Mouse (Mus musculus) cerebellum, postnatal 36 days (tissue): Measurements from ENCODE around the gene Olfr613.
"Not testable (repeated sequence)": the region's sequence is repeated elsewhere in the genome, so short reads cannot be mapped to it uniquely, and the experiment has no call there.

ENCODE experiments used
- DNase-seq, 2 experiments: peaks; one replicate each; pipeline ENCODE4 v3.0.0; 2021 to 2022; ENCODE audit warnings: mixed read lengths in 2 of 2

Gene Olfr613

DNA sequence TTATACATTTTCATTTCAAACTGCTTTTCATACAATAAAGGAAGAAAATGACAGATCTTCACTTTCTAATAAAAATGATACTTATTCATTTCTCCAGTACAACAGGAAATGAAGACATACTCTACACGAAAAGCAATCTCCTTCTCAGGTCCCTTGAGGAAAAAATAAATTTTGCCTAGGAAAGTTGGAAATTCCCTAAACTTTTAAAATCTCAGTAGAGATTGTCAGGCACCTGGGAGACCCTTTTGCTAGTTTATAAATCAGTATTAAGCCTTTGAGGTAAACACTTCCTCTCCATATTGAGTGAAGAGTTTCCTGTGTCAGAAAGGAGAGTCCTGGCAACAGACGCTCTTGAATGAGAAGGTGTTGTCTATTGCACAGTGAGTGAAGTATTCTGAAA is at the start of gene Olfr613:
Gene Olfr613 (plus strand): TSS at position 301 of the 400 bp plus-strand sequence.
- DNase-seq, result no peak

DNA sequence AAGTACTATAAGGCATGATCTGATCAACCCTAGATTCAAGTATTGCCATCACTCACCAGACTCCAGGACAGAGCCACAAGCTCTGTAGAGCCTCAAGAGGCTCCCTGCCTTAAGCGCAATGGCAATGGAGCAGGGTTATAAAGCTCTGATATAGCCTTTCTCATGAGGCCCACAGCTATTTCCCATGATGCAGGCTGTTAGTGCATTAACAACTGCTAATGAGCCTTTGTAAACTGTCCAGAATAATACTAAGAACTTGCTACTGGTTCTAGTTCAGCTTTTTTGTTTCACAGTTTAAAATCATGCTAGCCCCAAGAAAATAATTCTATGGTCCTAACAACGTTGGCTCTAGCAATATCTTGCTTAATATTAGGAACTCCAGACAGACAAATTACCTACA is 35.9 kb upstream of the Olfr613 start, which contains the start of gene Olfr610:
Gene Olfr610 (minus strand): TSS at position 101 of the 400 bp plus-strand sequence.
- DNase-seq, result no peak

DNA sequence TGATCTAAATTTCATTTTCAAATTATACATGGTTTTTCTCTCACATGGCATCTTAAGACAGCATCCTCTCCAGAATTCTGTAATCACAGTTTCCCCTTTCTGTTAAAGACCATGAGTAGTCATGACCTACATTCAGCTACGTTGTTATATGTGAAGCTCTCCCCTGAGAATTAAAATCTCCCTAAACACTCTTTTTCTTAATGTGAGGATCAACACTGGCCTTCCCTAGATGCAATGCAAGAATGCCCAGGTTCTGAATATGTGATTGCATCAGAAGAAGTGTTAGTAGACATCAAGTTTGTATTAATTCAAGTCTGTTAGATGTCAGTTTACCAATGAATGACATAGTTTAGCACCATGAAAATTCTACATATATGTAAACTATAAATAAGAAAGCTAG is 27.1 kb upstream of the Olfr613 start, which contains the start of gene Olfr611:
Gene Olfr611 (minus strand): TSS at position 101 of the 400 bp plus-strand sequence.
- not testable (repeated sequence) for DNase-seq

DNA sequence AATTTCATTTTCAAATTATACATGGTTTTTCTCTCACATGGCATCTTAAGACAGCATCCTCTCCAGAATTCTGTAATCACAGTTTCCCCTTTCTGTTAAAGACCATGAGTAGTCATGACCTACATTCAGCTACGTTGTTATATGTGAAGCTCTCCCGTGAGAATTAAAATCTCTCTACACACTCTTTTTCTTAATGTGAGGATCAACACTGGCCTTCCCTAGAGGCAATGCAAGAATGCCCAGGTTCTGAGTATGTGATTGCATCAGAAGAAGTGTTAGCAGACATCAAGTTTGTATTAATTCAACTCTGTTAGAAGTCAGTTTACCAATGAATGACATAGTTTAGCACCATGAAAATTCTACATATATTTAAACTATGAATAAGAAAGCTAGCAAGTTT is 5.3 kb upstream of the Olfr613 start, which contains the start of gene Olfr612:
Gene Olfr612 (minus strand): TSS at position 101 of the 400 bp plus-strand sequence.
- not testable (repeated sequence) for DNase-seq

DNA sequence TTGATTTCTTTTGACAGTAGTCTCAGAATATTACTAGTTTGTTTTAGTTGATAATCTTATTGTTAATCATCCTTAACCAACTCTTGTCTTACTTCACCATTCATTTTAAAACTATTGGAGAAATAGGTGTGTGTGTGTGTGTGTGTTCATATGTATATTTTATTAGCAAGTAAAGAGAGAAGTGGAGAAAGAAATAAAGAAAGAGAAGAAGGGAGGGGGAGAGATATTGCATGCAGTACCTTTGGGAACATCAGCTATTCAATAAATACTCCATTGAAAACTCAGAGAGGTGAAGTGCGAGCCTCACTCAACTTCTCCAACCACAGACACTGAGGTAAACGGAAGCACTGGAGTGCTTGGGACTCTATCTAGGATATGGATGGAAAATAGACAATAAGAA is 7.9 kb downstream of the Olfr613 start, which contains the start of gene Olfr615:
Gene Olfr615 (plus strand): TSS at position 301 of the 400 bp plus-strand sequence.
- DNase-seq, result no peak

DNA sequence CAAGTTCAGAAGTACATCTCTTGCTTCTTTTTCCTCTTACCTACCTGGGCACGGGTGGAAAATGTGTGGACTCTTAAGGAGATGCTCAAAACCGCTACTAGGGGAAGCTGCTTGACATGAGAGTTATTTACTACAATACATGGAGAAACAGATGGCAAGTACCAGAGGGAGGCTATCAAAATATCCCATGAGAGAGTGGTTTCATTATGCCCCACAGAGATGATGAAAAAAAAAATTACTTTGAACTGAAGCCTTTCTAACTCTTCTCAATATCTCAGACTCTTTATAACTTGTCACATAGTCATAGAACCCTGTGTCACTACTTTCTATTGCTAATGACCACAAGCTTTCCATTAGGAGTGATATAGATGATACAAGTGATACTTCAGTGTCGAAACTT is 21.2 kb downstream of the Olfr613 start, which contains the start of gene Olfr616:
Gene Olfr616 (minus strand): TSS at position 101 of the 400 bp plus-strand sequence.
- DNase-seq, result no peak

DNA sequence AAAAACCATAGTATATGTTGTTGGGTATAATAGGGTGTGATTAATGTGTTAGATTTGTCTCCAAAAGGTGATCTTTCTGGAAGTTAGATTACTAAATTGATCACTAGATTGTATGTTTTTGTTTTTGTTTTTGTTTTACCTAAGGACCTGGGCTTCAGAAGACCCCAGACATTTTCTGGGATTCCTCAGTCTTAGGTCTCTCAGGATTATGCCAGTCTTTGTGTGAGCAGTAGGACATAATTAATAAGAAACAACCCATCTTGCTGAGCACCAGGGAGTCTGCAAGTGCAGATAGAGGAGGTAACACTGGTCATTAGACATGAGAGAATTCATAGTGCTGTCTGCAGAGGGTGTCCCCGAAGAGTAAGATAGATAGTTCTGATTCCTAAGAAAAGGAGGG is 24.9 kb downstream of the Olfr613 start, which contains the start of gene Olfr617:
Gene Olfr617 (plus strand): TSS at position 301 of the 400 bp plus-strand sequence.
- no peak for DNase-seq

DNA sequence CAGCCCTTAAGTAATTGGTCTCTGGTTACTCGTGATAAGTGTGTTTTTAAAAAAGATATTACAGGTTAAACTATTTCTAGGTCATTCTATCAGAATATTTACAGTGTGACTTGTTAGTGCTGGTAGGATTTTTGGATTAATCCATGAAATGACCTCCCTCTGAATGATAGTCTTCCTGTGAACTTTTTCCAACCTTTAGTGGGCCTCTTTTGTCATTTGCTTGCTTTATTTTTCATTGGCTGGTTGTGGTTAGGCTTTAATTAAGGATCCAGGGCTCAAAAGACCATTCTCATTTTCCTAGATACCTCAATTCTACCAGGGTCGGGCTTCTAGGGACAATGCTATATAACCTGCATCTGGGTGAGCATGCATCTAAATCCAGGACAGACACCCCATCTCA is 41.9 kb downstream of the Olfr613 start, which contains the start of gene Olfr618:
Gene Olfr618 (plus strand): TSS at position 301 of the 400 bp plus-strand sequence.
- DNase-seq, result no peak

DNA sequence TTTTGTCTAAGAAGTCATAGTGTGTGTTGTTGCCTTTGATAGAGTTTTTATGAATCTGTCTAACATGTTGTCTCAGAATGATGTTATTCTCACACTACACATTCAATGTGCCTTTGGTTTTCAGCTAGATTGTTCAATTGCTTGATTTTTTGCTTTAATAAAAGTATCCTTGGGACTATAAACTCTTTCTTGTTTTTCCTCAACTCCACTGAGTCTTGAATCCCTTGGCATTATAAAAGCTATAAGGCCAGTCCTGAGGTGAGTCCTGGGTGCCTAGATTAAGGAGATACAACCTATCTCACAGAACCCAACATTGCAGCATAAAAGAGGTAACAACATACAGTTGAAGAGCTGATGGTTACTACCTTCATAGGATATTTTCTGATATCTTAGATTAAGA is 52.4 kb downstream of the Olfr613 start, which contains the start of gene Olfr619:
Gene Olfr619 (plus strand): TSS at position 301 of the 400 bp plus-strand sequence.
- no peak for DNase-seq
